ENCODE assay signal across 17 mouse cellular contexts in genomic region chr2:131883136-131883535, GRCm38 (mm10). TPM values are rescaled to one million over a fixed set of nuclear protein-coding genes. Genes with fewer than 3 reads are reported as not detected.
A peak's percentile ranks its signal among the peaks of the same experiment; 100 is the strongest.
DNase-seq lines count a peak whose midpoint lies in the region; ATAC-seq lines count a peak whose summit lies in the region.
"Had no signal": no experiment of that assay in that cellular context is flagged by ENCODE, and none has a peak within 500 bp of the region (broad histone marks: within the 10 kb centered on the region; RNA-seq: fewer than 3 reads in every experiment).

No protein-coding gene starts in this region.

- no peaks in the 10 kb centered on the region for H3K27me3 ChIP-seq in midbrain, embryonic 14.5 days (ENCODE audit: control insufficient read depth, insufficient read depth, low read length)
- no peaks in the 10 kb centered on the region for H3K27me3 ChIP-seq in intestine, embryonic 16.5 days (replicated peaks; ENCODE audit: control insufficient read depth, insufficient read depth, low read length)

- WGBS in midbrain, embryonic 14.5 days, result 63% methylated on average over 2 of the region's 2 CpGs
- WGBS in intestine, embryonic 16.5 days, result 45% methylated on average over 2 of the region's 2 CpGs

- H3K27ac ChIP-seq in midbrain, embryonic 14.5 days (replicated peaks; ENCODE audit: low read depth, low read length), result no peak overlapping the region
- H3K27ac ChIP-seq in intestine, embryonic 16.5 days (ENCODE audit: low read length), result no peak overlapping the region

- no peak overlapping the region for H3K4me3 ChIP-seq in midbrain, embryonic 14.5 days (replicated peaks; ENCODE audit: low read depth, low read length)
- no peak overlapping the region for H3K4me3 ChIP-seq in intestine, embryonic 16.5 days (ENCODE audit: low read length)

- H3K4me2 ChIP-seq in midbrain, embryonic 14.5 days (ENCODE audit: low read length), result no peak overlapping the region
- H3K4me2 ChIP-seq in intestine, embryonic 16.5 days (ENCODE audit: low read depth, low read length), result no peak overlapping the region

- no peaks in the 10 kb centered on the region for H3K9me3 ChIP-seq in midbrain, embryonic 14.5 days (ENCODE audit: control insufficient read depth, low read length)
- H3K9me3 ChIP-seq in intestine, embryonic 16.5 days (ENCODE audit: control insufficient read depth, low read length), result no peaks in the 10 kb centered on the region
- H3K9me3 ChIP-seq: G1E had no signal

- ATAC-seq in midbrain, embryonic 14.5 days (ENCODE audit: low FRiP score, low TSS enrichment), result no peak
- ATAC-seq in intestine, embryonic 16.5 days, result no peak

- no peaks in the 10 kb centered on the region for H3K36me3 ChIP-seq in midbrain, embryonic 14.5 days (ENCODE audit: control insufficient read depth, insufficient read depth, low read length)
- H3K36me3 ChIP-seq in intestine, embryonic 16.5 days (ENCODE audit: control insufficient read depth, insufficient read depth, low read length), result no peaks in the 10 kb centered on the region
- H3K36me3 ChIP-seq: G1E had no signal

- H3K9ac ChIP-seq in midbrain, embryonic 14.5 days (replicated peaks; ENCODE audit: low read length), result no peak overlapping the region
- no peak overlapping the region for H3K9ac ChIP-seq in intestine, embryonic 16.5 days (ENCODE audit: low read depth, low read length)

- DNase-seq in left cerebral cortex, adult 11 months (ENCODE audit: low spot score), result peak; percentile 47
- no peak for DNase-seq in left cerebral cortex, adult 18-20 months (ENCODE audit: low spot score in 2 of 2)
- peak; percentile 85 for DNase-seq in brain, adult 2 months (ENCODE audit: low read depth, low spot score)
- peak; percentile 36 to 65 for DNase-seq in frontal cortex, postnatal 10 days (ENCODE audit: low spot score in 2 of 2)
- peak; percentile 33 for DNase-seq in midbrain, embryonic 14.5 days
- no peak for DNase-seq in adrenal gland, postnatal 10 days
- DNase-seq in cerebellum, postnatal 10 days, result no peak
- DNase-seq: gastrocnemius, postnatal 25 days; kidney, postnatal 36 days; spleen, adult 18-20 months; thymus, postnatal 25 days had no signal

- peaks cover 6% of the 10 kb centered on the region; the same call in 1 of the 2 replicates for H3K4me1 ChIP-seq in midbrain, embryonic 14.5 days (ENCODE audit: control insufficient read depth, insufficient read depth, low read length)
- H3K4me1 ChIP-seq in intestine, embryonic 16.5 days (ENCODE audit: control insufficient read depth, insufficient read depth, low read length), result no peaks in the 10 kb centered on the region

RNA-seq across cellular contexts. Expression of gene Erv3, which starts 23.6 kb away (rescaled TPM):
- total RNA-seq in left cerebral cortex, adult 18-20 months (2021), result under 1 TPM; 0.09 to 0.23 TPM
- polyA plus RNA-seq in midbrain, embryonic 14.5 days (2014; fragmentation: Nextera tagmentation; extraction: Ambion mirVana), result not detected in 2 replicates
- not detected for total RNA-seq in adrenal gland, postnatal 10 days (2021)
- not detected in 2 replicates for polyA plus RNA-seq in intestine, embryonic 16.5 days (2015; fragmentation: Nextera tagmentation; extraction: Ambion mirVana)
- total RNA-seq: adrenal gland, adult 18-20 months; gastrocnemius, postnatal 25 days; liver, adult 2 months; megakaryocyte progenitor cell, adult 5-6 weeks had no signal
- polyA plus RNA-seq: liver, adult 2 months; neural tube, embryonic 14.5 days had no signal

RNA-seq across cellular contexts. Expression of gene Prnp, which starts 26.6 kb away (rescaled TPM):
- total RNA-seq in left cerebral cortex, adult 18-20 months (2021), result 100 to 1,000 TPM; 867 to 903 TPM
- 97.3 and 118 TPM in 2 replicates for polyA plus RNA-seq in midbrain, embryonic 14.5 days (2014; fragmentation: Nextera tagmentation; extraction: Ambion mirVana)
- 10 to 100 TPM; 75.0 to 75.3 TPM for total RNA-seq in adrenal gland, postnatal 10 days (2021)
- 49.5 and 50.7 TPM in 2 replicates for polyA plus RNA-seq in intestine, embryonic 16.5 days (2015; fragmentation: Nextera tagmentation; extraction: Ambion mirVana)

RNA-seq across cellular contexts. Expression of gene Prn, which starts 26.6 kb away (rescaled TPM):
- total RNA-seq in left cerebral cortex, adult 18-20 months (2021), result not detected
- not detected in 2 replicates for polyA plus RNA-seq in midbrain, embryonic 14.5 days (2014; fragmentation: Nextera tagmentation; extraction: Ambion mirVana)
- not detected for total RNA-seq in adrenal gland, postnatal 10 days (2021)
- not detected in 2 replicates for polyA plus RNA-seq in intestine, embryonic 16.5 days (2015; fragmentation: Nextera tagmentation; extraction: Ambion mirVana)
- total RNA-seq: adrenal gland, adult 18-20 months; G1E; liver, adult 2 months; megakaryocyte progenitor cell, adult 5-6 weeks had no signal
- polyA plus RNA-seq: G1E; liver, adult 2 months; neural tube, embryonic 14.5 days had no signal

Comparison
In these comparisons a context has a peak if more than half of its experiments do, and no peak if none do; other contexts are left out.
1. DNase-seq: peak in left cerebral cortex, adult 11 months (single experiment), brain, adult 2 months (single experiment), frontal cortex, postnatal 10 days (2 of 2) and midbrain, embryonic 14.5 days (single experiment); none in left cerebral cortex, adult 18-20 months (0 of 2), adrenal gland, postnatal 10 days (single experiment) and cerebellum, postnatal 10 days (0 of 2).
2. RNA of gene Prnp, which starts 26.6 kb away (total RNA-seq): 867 to 903 TPM in left cerebral cortex, adult 18-20 months; 75.0 to 75.3 TPM in adrenal gland, postnatal 10 days; every median in the first group is over 10 times any median in the second.